Mouse (Mus musculus): ENCODE measurements at regions not wholly inside any gene's neighbourhood (a gene's known extent, or its start where the extent isn't known, plus 50 kb on each side); places are given as distances from the start of the nearest gene placed in this dataset.

- Histone ChIP-seq H3K27ac (ENCODE audit: low read depth, low read length) (no peak overlapping the region), H3K27me3 (ENCODE audit: control insufficient read depth, insufficient read depth, low read length) (no peaks in the 10 kb centered on the region), H3K36me3 (ENCODE audit: control insufficient read depth, insufficient read depth, low read length) (no peaks in the 10 kb centered on the region), H3K4me2 (replicated peaks; ENCODE audit: low read depth, low read length) (no peak overlapping the region), H3K4me3 (ENCODE audit: low read depth, low read length) (no peak overlapping the region), H3K9ac (ENCODE audit: low read depth, low read length) (no peak overlapping the region), H3K9me3 (ENCODE audit: control insufficient read depth, low read length) (no peaks in the 10 kb centered on the region), H3K4me1 (replicated peaks; ENCODE audit: control insufficient read depth, insufficient read depth, low read length) (no peaks in the 10 kb centered on the region)
- no peak for DNase-seq (ENCODE audit: low spot score)
- no peak for ATAC-seq (ENCODE audit: low FRiP score)
- WGBS, result 84% methylated on average over 5 of the region's 5 CpGs
These were observed 620.9 kb upstream of the Adam5 start for GRCm38 (mm10) chr8:25445054-25445453.

GRCm38 (mm10) chr8:25443552-25443951 is 619.4 kb upstream of the Adam5 start:
- H3K4me2 ChIP-seq (replicated peaks; ENCODE audit: low read depth, low read length), result no peak overlapping the region
- no peaks in the 10 kb centered on the region for H3K27me3 ChIP-seq (ENCODE audit: control insufficient read depth, insufficient read depth, low read length)
- 78% methylated on average over 5 of the region's 5 CpGs for WGBS
- no peaks in the 10 kb centered on the region for H3K4me1 ChIP-seq (replicated peaks; ENCODE audit: control insufficient read depth, insufficient read depth, low read length)
- H3K9me3 ChIP-seq (ENCODE audit: control insufficient read depth, low read length), result no peaks in the 10 kb centered on the region
- no peaks in the 10 kb centered on the region for H3K36me3 ChIP-seq (ENCODE audit: control insufficient read depth, insufficient read depth, low read length)
- no peak overlapping the region for H3K4me3 ChIP-seq (ENCODE audit: low read depth, low read length)
- DNase-seq (ENCODE audit: low spot score), result no peak
- H3K27ac ChIP-seq (ENCODE audit: low read depth, low read length), result no peak overlapping the region
- no peak overlapping the region for H3K9ac ChIP-seq (ENCODE audit: low read depth, low read length)
- no peak for ATAC-seq (ENCODE audit: low FRiP score)

GRCm38 (mm10) chr8:25441057-25441441 is 616.9 kb upstream of the Adam5 start:
- Histone ChIP-seq H3K4me1 (replicated peaks; ENCODE audit: control insufficient read depth, insufficient read depth, low read length) (no peaks in the 10 kb centered on the region), H3K4me2 (replicated peaks; ENCODE audit: low read depth, low read length) (no peak overlapping the region), H3K27ac (ENCODE audit: low read depth, low read length) (no peak overlapping the region), H3K9ac (ENCODE audit: low read depth, low read length) (no peak overlapping the region), H3K9me3 (ENCODE audit: control insufficient read depth, low read length) (no peaks in the 10 kb centered on the region), H3K27me3 (ENCODE audit: control insufficient read depth, insufficient read depth, low read length) (no peaks in the 10 kb centered on the region), H3K36me3 (ENCODE audit: control insufficient read depth, insufficient read depth, low read length) (no peaks in the 10 kb centered on the region), H3K4me3 (ENCODE audit: low read depth, low read length) (no peak overlapping the region)
- 41% methylated on average over 6 of the region's 6 CpGs for WGBS
- no peak for ATAC-seq (ENCODE audit: low FRiP score)
- no peak for DNase-seq (ENCODE audit: low spot score)

- no peaks in the 10 kb centered on the region for H3K9me3 ChIP-seq (ENCODE audit: control insufficient read depth, low read length)
- H3K27me3 ChIP-seq (ENCODE audit: control insufficient read depth, insufficient read depth, low read length), result no peaks in the 10 kb centered on the region
- peak; percentile 22 for DNase-seq (ENCODE audit: low spot score)
- H3K4me3 ChIP-seq (ENCODE audit: low read depth, low read length), result no peak overlapping the region
- H3K27ac ChIP-seq (ENCODE audit: low read depth, low read length), result no peak overlapping the region
- no peak overlapping the region for H3K9ac ChIP-seq (ENCODE audit: low read depth, low read length)
- H3K4me2 ChIP-seq (replicated peaks; ENCODE audit: low read depth, low read length), result peak overlapping the region; percentile 7; the same call in 1 of the 2 replicates
- no peaks in the 10 kb centered on the region for H3K4me1 ChIP-seq (replicated peaks; ENCODE audit: control insufficient read depth, insufficient read depth, low read length)
- 23% methylated on average over 13 of the region's 13 CpGs for WGBS
- H3K36me3 ChIP-seq (ENCODE audit: control insufficient read depth, insufficient read depth, low read length), result no peaks in the 10 kb centered on the region
- no peak for ATAC-seq (ENCODE audit: low FRiP score)
These were observed 616.4 kb upstream of the Adam5 start for GRCm38 (mm10) chr8:25440391-25441056.

- Histone ChIP-seq H3K4me1 (replicated peaks; ENCODE audit: control insufficient read depth, insufficient read depth, low read length) (no peaks in the 10 kb centered on the region), H3K36me3 (ENCODE audit: control insufficient read depth, insufficient read depth, low read length) (no peaks in the 10 kb centered on the region), H3K27me3 (ENCODE audit: control insufficient read depth, insufficient read depth, low read length) (no peaks in the 10 kb centered on the region), H3K4me3 (ENCODE audit: low read depth, low read length) (no peak overlapping the region), H3K27ac (ENCODE audit: low read depth, low read length) (no peak overlapping the region), H3K9me3 (ENCODE audit: control insufficient read depth, low read length) (no peaks in the 10 kb centered on the region), H3K4me2 (replicated peaks; ENCODE audit: low read depth, low read length) (no peak overlapping the region), H3K9ac (ENCODE audit: low read depth, low read length) (no peak overlapping the region)
- 68% methylated on average over 12 of the region's 12 CpGs for WGBS
- no peak for DNase-seq (ENCODE audit: low spot score)
- ATAC-seq (ENCODE audit: low FRiP score), result no peak
These were observed 615.8 kb upstream of the Adam5 start for GRCm38 (mm10) chr8:25439971-25440370.

- Histone ChIP-seq H3K4me2 (replicated peaks; ENCODE audit: low read depth, low read length) (no peak overlapping the region), H3K9me3 (ENCODE audit: control insufficient read depth, low read length) (no peaks in the 10 kb centered on the region), H3K4me3 (ENCODE audit: low read depth, low read length) (no peak overlapping the region), H3K27me3 (ENCODE audit: control insufficient read depth, insufficient read depth, low read length) (no peaks in the 10 kb centered on the region), H3K9ac (ENCODE audit: low read depth, low read length) (no peak overlapping the region), H3K4me1 (replicated peaks; ENCODE audit: control insufficient read depth, insufficient read depth, low read length) (no peaks in the 10 kb centered on the region), H3K36me3 (ENCODE audit: control insufficient read depth, insufficient read depth, low read length) (no peaks in the 10 kb centered on the region), H3K27ac (ENCODE audit: low read depth, low read length) (no peak overlapping the region)
- no peak for ATAC-seq (ENCODE audit: low FRiP score)
- no peak for DNase-seq (ENCODE audit: low spot score)
- WGBS, result 75% methylated on average over 9 of the region's 9 CpGs
These were observed 614.0 kb upstream of the Adam5 start for GRCm38 (mm10) chr8:25438021-25438620.

DNA sequence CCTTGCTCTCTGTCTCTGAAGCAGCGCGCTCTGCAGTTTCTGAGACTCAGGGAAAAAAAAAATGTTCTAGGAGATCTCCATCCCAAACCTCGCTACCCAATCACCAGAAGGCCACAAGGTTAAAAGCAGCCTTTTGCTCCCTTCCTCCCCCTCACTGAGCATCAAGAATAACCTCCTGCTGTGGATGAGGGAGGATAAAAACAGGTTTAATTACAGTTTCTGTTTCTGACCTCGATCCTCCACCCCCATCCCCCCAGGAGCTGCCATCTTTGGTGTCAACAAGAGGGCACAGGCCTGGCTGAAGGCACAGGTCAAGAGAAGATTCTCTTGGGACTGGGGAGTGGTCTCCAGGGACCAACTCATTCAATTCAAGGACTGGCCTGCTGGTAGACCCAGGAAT is 613.0 kb upstream of the Adam5 start:
- Histone ChIP-seq H3K4me2 (replicated peaks; ENCODE audit: low read depth, low read length) (no peak overlapping the region), H3K9ac (ENCODE audit: low read depth, low read length) (no peak overlapping the region), H3K27ac (ENCODE audit: low read depth, low read length) (no peak overlapping the region), H3K36me3 (ENCODE audit: control insufficient read depth, insufficient read depth, low read length) (no peaks in the 10 kb centered on the region), H3K4me3 (ENCODE audit: low read depth, low read length) (no peak overlapping the region), H3K4me1 (replicated peaks; ENCODE audit: control insufficient read depth, insufficient read depth, low read length) (no peaks in the 10 kb centered on the region), H3K9me3 (ENCODE audit: control insufficient read depth, low read length) (no peaks in the 10 kb centered on the region), H3K27me3 (ENCODE audit: control insufficient read depth, insufficient read depth, low read length) (no peaks in the 10 kb centered on the region)
- no peak for ATAC-seq (ENCODE audit: low FRiP score)
- no peak for DNase-seq (ENCODE audit: low spot score)
- 31% methylated on average over 4 of the region's 4 CpGs for WGBS

DNA sequence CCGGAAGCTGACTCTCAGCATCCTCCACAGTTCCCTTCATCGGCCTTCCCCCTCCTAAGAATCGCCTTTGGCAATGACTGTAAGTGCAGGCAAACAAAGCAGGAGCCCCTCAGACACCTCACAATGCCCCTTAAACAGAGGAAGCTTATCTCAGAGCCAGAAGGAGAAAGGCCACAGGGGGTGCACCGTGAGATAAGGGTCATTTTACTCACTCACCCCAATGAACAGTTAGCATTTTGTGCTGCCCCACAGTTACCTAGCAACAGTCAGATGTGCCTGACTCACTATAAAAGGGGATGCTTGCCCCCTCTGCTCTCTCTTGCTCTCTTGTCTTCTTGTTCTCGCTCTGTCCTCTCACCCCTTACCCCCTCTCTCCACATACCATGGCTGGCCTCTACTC is 606.4 kb upstream of the Adam5 start:
- ATAC-seq (ENCODE audit: low FRiP score), result peak; percentile 51
- no peak overlapping the region for H3K9ac ChIP-seq (ENCODE audit: low read depth, low read length)
- no peak overlapping the region for H3K27ac ChIP-seq (ENCODE audit: low read depth, low read length)
- no peak overlapping the region for H3K4me2 ChIP-seq (replicated peaks; ENCODE audit: low read depth, low read length)
- H3K36me3 ChIP-seq (ENCODE audit: control insufficient read depth, insufficient read depth, low read length), result no peaks in the 10 kb centered on the region
- peaks cover 7% of the 10 kb centered on the region for H3K4me1 ChIP-seq (replicated peaks; ENCODE audit: control insufficient read depth, insufficient read depth, low read length)
- no peaks in the 10 kb centered on the region for H3K27me3 ChIP-seq (ENCODE audit: control insufficient read depth, insufficient read depth, low read length)
- DNase-seq (ENCODE audit: low spot score), result peak; percentile 24
- 31% methylated on average over 5 of the region's 5 CpGs for WGBS
- H3K9me3 ChIP-seq (ENCODE audit: control insufficient read depth, low read length), result no peaks in the 10 kb centered on the region
- H3K4me3 ChIP-seq (ENCODE audit: low read depth, low read length), result no peak overlapping the region

- Histone ChIP-seq H3K4me2 (replicated peaks; ENCODE audit: low read depth, low read length) (no peak overlapping the region), H3K27me3 (ENCODE audit: control insufficient read depth, insufficient read depth, low read length) (no peaks in the 10 kb centered on the region), H3K4me3 (ENCODE audit: low read depth, low read length) (no peak overlapping the region), H3K4me1 (replicated peaks; ENCODE audit: control insufficient read depth, insufficient read depth, low read length) (peaks cover 7% of the 10 kb centered on the region), H3K9ac (ENCODE audit: low read depth, low read length) (no peak overlapping the region), H3K27ac (ENCODE audit: low read depth, low read length) (no peak overlapping the region), H3K36me3 (ENCODE audit: control insufficient read depth, insufficient read depth, low read length) (no peaks in the 10 kb centered on the region), H3K9me3 (ENCODE audit: control insufficient read depth, low read length) (no peaks in the 10 kb centered on the region)
- WGBS, result 70% methylated on average over 19 of the region's 19 CpGs
- DNase-seq (ENCODE audit: low spot score) (peak; percentile 21), ATAC-seq (ENCODE audit: low FRiP score) (peak; percentile 53; the same call in 1 of the 2 replicates)
These were observed 605.8 kb upstream of the Adam5 start for GRCm38 (mm10) chr8:25429846-25430482.
